Mouse (Mus musculus): Measurements from ENCODE around the gene Palb2. TPM values are rescaled to one million over a fixed set of nuclear protein-coding genes. Genes with fewer than 3 reads are reported as not detected.
A peak's percentile ranks its signal among the peaks of the same experiment; 100 is the strongest.
"Not testable (repeated sequence)": the region's sequence is repeated elsewhere in the genome, so short reads cannot be mapped to it uniquely, and the experiment has no call there.

The Palb2 gene
- total RNA-seq (2021) = under 1 TPM; 0.92 to 0.95 TPM
- long read RNA-seq, experiment 1, partial matches to known transcripts = 0 of 1 reads
- long read RNA-seq, experiment 1, other reads (novel, unspliced or antisense) = 1 of 1 reads
- long read RNA-seq, experiment 2 = 0 reads

DNA sequence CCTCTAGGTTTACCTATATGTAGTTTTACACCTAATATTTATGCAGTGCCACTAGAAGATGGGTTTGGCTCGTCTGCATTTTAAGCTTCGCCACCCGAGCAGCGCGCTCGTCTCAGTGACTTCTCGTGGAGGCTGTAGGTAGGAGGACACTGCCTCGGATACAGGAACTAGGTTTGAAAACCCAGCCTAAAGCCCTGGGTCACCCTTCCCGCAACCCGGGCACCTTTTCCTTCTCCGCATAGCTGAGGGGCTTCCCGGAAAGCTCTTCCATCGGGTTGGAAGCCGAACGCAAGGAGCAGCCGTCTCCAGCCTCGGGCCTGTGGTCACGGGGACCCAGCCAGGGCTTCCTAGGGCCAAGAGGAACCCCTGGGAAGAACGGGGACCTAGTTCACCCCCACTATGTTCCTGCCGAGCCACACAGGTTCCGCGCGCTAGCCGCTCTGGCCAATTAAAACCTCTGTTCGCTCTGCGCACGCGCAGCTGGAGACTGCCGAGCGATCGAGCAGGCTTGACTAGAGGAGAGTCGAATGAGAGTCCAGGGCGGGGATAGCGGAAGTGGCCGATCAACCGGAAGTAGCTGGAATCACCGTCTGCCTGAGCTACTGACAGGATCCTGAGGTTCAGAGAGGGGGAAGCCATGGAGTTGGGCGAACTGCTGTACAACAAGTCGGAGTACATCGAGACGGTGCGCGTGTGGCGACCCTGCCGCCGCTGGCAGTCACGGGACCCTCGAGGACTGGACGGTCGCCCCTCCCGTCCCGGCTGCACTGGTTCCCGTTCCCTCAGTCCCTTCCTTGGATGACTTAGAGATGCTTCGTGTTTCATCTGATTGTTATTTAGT, at the start of gene Palb2, which contains the start of gene Dctn5:
Gene Palb2, minus strand, starts transcription at position 489 of the 841 bp plus-strand sequence.
Gene Dctn5, plus strand, starts transcription at position 545 of the 841 bp plus-strand sequence.
- DNase-seq = peak; percentile 98 to 100

GRCm38 (mm10) chr7:122180720-122181119, 47.9 kb upstream of the Palb2 start:
- DNase-seq = no peak

GRCm38 (mm10) chr7:122171613-122172012, 38.8 kb upstream of the Palb2 start:
- DNase-seq = no peak

DNA sequence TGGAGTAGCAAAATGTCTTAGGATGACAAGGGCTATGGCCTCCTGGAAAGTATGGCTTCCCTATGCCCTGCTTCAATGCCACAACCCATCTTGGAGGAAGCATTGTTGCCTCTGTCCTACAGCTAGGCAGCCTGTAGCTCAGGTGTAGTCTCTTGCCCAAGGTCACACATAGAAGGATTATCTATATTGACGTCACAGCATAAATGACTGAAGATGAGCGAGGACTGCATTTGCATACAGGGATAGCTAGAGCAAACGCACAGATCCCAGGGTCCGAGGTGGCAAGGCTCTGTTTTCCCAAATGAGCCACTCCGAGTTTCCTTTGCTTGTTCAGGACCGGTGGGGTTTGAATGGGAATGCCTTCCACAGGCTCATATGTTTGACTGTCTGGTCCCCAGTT, 37.9 kb upstream of the Palb2 start:
- no peak for DNase-seq

DNA sequence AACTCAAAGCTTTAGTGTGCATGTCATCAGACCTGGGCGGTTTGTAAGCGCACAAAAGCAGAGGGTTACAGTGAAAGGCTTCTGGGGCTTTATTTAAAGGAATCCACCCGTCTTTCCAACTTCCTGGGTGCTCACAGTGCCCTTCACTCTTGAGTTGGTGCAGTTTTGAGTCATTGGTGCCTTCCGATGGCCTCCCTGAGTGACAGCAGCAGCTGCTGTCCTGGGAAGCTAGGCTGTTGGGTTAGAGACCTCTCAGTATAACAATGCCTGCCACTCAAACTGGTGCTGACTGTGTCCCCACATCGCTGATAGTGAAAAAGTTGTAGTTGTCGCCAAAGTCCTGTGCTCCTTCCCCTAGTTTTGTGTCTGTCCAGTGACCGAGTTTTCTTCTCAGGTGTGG, 34.4 kb upstream of the Palb2 start:
- DNase-seq = no peak

DNA sequence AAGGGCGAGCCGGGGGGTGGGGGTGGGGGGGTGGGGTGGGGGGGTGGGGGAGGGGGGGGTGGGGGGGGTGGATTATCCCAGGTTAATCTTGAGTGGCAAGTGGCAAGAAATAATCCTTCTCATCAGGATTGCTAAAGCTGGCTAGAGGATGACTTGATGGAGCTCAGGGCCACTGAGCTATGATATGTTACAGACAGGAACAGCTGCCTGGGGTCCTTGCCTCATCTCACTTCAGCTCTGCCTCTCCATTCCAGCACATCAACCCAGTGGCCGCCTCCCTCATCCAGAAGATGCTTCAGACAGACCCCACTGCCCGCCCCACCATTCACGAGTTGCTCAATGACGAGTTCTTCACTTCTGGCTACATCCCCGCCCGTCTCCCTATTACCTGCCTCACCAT, 31.0 kb upstream of the Palb2 start:
- DNase-seq = no peak

- no peak for DNase-seq
Measured at GRCm38 (mm10) chr7:122160037-122160436, 27.3 kb upstream of the Palb2 start.

DNA sequence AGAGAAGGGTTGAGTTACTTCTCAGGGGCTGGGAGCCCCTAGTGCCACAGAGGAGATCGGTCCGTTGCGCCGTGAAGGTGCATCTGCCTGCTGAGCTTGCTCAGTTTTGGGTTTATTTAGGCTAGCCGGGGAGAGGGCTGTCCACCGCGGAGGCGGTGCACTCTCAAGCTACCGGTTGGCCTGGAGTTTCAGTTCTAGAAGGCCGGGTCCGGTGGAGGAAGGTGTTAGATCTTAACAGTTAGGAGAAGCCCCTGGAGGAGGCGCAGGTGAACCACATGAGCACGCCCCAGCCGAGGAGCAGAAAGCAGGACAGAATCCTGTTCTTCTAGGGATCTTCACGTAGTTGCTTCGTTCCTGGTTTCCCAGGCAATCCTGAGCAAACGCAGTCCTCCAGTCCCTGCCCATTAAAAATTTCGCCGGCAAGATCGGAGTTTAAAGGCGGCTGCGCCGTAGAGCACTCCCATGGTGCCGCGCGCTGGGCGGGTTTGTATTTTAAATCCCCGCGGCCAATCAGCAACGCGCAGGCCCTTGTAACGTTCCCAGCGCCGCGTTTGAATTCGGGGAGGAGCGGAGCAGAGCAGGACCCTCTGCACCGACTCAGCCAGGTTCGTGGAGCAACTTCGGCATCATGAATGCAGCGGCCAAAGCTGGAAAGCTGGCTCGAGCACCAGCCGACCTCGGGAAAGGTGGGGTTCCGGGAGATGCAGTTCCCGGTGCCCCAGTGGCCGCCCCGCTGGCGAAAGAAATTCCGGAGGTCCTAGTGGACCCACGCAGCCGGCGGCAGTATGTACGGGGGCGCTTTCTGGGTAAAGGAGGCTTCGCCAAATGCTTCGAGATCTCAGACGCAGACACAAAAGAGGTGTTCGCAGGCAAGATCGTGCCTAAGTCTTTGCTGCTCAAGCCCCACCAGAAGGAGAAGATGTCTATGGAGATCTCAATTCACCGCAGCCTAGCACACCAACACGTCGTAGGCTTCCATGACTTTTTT, 26.4 kb upstream of the Palb2 start, which contains the start of gene Plk1:
Gene Plk1, plus strand, starts transcription at position 525 of the 988 bp plus-strand sequence.
- DNase-seq = peak; percentile 80 to 85

DNA sequence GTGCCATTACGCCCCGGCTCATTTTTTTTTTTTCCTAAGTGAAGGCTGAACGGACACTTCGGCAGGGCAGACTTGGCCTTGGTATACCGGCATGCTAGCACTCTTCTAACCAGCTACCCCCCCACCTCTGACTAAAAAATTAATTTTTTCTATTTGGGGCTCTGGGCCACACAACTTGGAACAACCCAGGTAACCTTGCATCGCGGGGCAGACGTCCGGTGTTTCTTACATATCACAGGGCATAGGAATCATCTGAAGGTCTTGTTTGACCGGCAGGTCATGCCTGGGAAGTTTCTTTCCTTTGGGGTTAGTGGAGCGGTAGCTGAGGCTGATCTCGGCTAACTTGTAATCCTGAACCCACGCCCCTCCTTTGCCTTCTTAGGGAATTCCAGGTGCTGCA, 25.7 kb upstream of the Palb2 start:
- peak in 1 of 2 experiments; percentile 5 for DNase-seq

GRCm38 (mm10) chr7:122152473-122152872, 19.7 kb upstream of the Palb2 start:
- DNase-seq = no peak

DNA sequence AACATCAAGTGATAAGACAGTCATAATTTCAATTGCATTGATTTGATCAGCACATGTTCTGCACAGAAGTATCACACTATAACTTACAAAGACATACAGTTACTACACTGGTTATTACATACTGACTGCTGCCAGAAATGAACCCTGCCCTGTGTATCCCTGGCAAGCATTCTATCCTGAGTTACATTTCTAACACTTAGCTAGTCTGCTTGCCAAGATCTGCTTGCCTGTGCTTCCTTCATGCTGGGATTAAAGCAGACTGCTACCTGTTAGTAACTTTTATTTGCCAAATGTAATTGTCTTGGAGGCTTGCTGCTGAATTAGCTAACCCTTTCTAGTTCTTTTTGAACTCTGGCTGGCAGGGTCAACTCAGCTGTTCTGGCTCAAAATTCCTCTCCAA, 8.2 kb upstream of the Palb2 start:
- DNase-seq = no peak

DNA sequence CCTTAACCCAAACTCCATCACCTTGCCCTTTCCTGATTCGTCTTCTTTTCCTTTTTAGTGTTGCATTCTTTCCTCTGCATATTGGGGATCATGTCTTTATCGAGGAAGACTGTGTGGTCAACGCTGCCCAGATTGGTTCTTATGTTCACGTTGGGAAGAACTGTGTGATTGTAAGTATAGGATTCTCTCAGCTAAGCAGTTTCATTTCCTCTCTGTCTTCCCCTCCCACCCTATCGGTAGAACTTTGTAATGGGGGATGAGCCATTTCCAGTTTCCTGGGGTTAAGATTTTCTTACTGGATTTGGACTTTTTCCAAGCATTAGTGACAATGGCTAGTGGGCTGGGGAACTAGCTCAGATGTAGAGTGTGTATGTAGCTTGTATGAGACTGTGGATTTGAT, 5.4 kb upstream of the Palb2 start:
- DNase-seq = peak in 1 of 2 experiments; percentile 25

DNA sequence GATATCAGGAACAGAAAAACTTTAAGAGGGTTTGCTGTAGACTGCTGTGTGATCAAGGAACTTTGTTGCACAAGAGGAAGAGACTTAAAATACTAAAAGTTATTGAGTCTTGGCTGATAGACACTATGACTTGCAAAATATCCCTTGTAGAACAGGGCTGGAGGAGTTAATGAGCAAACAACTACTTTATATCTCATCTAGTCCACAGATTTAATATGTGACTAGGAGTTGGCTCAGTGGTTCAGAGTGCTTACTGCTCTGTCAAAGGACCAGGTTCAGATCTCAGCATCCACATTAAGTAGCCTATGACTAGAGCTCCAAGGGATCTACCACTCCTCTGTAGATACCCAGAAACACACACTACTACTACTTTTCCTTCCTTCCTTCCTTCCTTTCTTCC, 4.3 kb upstream of the Palb2 start:
- DNase-seq = no peak

- no peak for DNase-seq
Measured at GRCm38 (mm10) chr7:122135070-122135469, 2.3 kb upstream of the Palb2 start.

GRCm38 (mm10) chr7:122133338-122133625, 497 bp upstream of the Palb2 start:
- no peak for DNase-seq

DNA sequence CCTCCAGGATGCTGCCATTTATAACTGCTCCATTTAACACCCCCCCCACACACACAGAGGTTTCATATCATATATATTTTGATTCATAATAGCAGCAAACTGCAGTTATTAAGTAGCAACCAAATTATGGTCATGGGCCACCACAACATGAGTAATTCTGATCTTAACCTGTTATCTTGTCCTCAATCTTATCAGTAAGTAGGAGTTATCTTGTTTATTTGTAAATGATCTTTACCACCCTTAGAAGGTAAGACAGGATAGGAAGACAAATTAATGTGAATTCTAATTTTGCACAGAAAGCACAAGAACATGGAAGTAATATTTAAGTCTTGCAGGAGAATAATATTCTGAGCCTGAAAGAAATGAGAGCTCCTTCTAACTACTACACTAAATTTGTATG, 951 bp downstream of the Palb2 start:
- DNase-seq = no peak

GRCm38 (mm10) chr7:122126946-122127345, 5.8 kb downstream of the Palb2 start:
- DNase-seq = no peak

GRCm38 (mm10) chr7:122125636-122126035, 7.1 kb downstream of the Palb2 start:
- no peak for DNase-seq

- DNase-seq = no peak
Measured at GRCm38 (mm10) chr7:122123518-122123917, 9.3 kb downstream of the Palb2 start.

GRCm38 (mm10) chr7:122108206-122108605, 24.6 kb downstream of the Palb2 start:
- DNase-seq = no peak

DNA sequence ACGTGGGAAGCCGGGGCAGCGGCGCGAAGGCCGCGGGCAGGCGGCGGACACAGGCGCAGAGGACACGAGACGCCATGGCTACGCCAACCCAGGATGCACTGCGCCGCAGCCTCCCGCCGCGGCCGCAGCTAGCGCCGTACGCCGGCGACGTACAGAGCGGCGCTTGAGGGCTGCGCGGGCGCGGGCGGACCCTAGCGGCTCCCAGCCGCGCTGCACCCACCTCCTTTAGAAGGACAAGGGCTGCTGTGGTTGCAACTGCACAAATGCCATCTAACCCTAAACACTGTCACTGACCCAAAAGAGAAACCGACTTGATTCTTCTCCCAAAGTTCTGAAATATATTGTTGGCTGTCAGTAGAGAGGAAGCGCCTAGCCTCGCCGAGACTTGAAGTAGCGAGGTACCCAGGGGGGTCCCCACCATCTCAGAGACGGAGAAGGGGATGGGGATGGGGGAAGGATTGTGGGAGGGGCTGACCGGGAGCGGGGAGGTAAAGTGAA, 31.0 kb downstream of the Palb2 start, which contains the start of gene Ndufab1:
Gene Ndufab1, minus strand, starts transcription at position 140 of the 498 bp plus-strand sequence.
- DNase-seq = peak; percentile 88 to 91

DNA sequence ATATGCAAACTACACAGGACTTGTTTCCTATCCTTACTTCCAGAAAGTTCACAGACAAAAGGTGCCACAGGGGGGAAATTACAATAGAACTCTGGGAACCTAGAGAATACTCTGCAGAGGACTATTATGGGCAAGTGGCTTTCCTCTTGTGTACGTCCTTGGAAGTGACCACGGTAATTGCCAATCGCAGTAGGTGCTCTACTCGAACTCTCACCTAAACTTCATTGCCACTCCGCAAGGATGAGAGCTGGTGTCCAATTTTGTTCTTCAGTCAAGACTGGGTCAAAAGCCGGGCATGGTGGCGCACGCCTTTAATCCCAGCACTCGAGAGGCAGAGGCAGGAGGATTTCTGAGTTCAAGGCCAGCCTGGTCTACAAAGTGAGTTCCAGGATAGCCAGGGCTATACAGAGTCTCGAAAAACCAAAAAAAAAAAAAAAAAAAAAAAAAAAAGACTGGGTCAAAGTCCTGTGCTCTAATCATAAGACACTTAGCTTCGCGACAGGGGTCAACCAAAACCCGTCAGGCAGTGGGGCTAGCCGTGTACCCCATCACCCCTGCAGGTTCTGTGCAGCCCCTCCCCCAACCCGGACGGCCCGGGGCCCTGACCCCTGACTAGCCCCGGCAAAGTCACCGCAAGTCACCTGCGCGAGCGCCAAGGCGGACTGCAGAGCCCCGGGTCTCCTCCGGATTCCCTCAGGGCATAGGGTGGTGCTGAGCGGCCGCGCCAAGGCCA, 31.6 kb downstream of the Palb2 start:
- not testable (repeated sequence) for DNase-seq

Measured in heart, adult 18-20 months (tissue).